Mouse (Mus musculus) lung, embryonic 16.5 days (tissue): ENCODE measurements around the gene Dlgap3. TPM values are rescaled to one million over a fixed set of nuclear protein-coding genes. Genes with fewer than 3 reads are reported as not detected.
A peak's percentile ranks its signal among the peaks of the same experiment; 100 is the strongest.

Experiments
- ATAC-seq: fragments of 200-750 bp; cut with Nextera tagmentation; 2 replicates; pipeline ENCODE4 v1.8.0; 2017; ENCODE audit warnings: low read depth, mild to moderate bottlenecking, moderate library complexity
- H3K27ac ChIP-seq: fragments of 300-500 bp; sonication (generic); 2 replicates; pipeline ENCODE4 v1.5.1; 2014; ENCODE audit warnings: mild to moderate bottlenecking, control low read depth, low read length
- H3K27me3 ChIP-seq: fragments of 300-500 bp; sonication (generic); 2 replicates; pipeline ENCODE4 v1.6.1; 2014; ENCODE audit warnings: low read depth, low read length, mixed read lengths; ENCODE audit not compliant: control insufficient read depth, insufficient read depth
- H3K36me3 ChIP-seq: fragments of 300-500 bp; sonication (generic); 2 replicates; pipeline ENCODE4 v1.6.1; 2014; ENCODE audit warnings: low read length; ENCODE audit not compliant: control insufficient read depth, insufficient read depth
- H3K4me1 ChIP-seq: fragments of 300-500 bp; sonication (generic); replicated peaks from 2 replicates; pipeline ENCODE4 v1.6.1; 2014; ENCODE audit warnings: low read length, mixed read lengths; ENCODE audit not compliant: control insufficient read depth, insufficient read depth
- H3K4me2 ChIP-seq: fragments of 300-500 bp; sonication (generic); 2 replicates; pipeline ENCODE4 v1.6.1; 2014; ENCODE audit warnings: low read depth, low read length, control low read depth
- H3K4me3 ChIP-seq: fragments of 300-500 bp; sonication (generic); 2 replicates; pipeline ENCODE4 v1.5.1; 2014; ENCODE audit warnings: mild to moderate bottlenecking, low read length, control low read depth
- H3K9ac ChIP-seq: fragments of 300-500 bp; sonication (generic); 2 replicates; pipeline ENCODE4 v1.6.1; 2014; ENCODE audit warnings: low read length, control low read depth
- H3K9me3 ChIP-seq: fragments of 300-500 bp; sonication (generic); 2 replicates; pipeline ENCODE4 v1.6.1; 2016; ENCODE audit warnings: low read length; ENCODE audit not compliant: control insufficient read depth
- WGBS: fragments of 180-500 bp; shearing (Covaris S2); extraction: QIAGEN DNeasy Blood & Tissue Kit; methylation state at CpG from one replicate; pipeline ENCODE4 v1.1.7; 2014; 5-methylcytosine and 5-hydroxymethylcytosine counted together
- polyA plus RNA-seq: library from polyadenylated mRNA; unstranded; fragments of >200 nt; fragmentation: Nextera tagmentation; extraction: Ambion mirVana; gene quantifications from 2 replicates; pipeline ENCODE4 v1.2.1, GENCODE M21; 2015

The Dlgap3 gene
- polyA plus RNA-seq, 1 experiment from 2014 or later = 0.38 TPM

DNA sequence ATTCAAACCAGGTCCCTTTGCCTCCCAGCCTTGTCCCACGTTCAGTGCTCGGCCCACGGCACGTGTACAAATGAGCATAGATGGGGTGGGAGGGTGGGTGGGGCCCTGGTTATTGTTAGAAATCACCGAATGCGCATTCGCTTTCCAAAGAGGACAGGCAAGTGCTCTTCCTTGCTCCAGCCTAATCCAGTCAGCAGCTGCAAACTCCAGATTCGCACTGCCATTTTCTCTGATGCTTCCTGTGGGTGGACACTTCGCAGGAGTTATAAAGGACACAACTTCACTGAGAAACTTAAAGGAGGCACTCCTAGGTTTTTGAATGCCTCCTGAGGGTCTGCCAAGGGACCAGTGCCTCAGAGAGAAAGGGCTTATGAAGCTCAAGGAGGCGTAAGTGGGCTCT lies 68.3 kb downstream of the Dlgap3 start:
- ATAC-seq = no peak
- no peaks in the 10 kb centered on the region for H3K36me3 ChIP-seq
- no peak overlapping the region for H3K27ac ChIP-seq
- no peak overlapping the region for H3K9ac ChIP-seq
- peaks cover 15% of the 10 kb centered on the region for H3K27me3 ChIP-seq
- peaks cover 7% of the 10 kb centered on the region for H3K4me1 ChIP-seq
- no peaks in the 10 kb centered on the region for H3K9me3 ChIP-seq
- H3K4me3 ChIP-seq = no peak overlapping the region
- WGBS = 57% methylated on average over 10 of the region's 10 CpGs
- H3K4me2 ChIP-seq = no peak overlapping the region

DNA sequence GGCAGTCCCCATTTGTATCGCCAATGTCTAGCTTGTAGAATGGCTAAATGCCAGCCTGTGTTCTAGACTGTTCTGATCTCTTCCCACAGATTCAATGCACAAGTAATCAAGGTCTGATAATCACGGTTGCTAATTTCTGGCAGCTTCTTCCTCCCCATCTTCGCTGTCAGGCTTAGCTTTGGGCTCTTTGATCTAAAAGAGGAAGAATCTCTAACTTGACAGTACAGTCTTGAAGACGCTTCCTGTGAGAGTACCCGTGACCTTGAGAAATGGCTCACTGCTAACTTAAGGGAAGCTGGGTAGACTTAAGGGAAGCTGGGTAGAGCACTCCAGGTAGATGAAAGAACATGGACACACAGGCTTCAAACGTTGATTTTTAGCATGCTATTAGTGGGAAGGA lies 73.7 kb downstream of the Dlgap3 start:
- Histone ChIP-seq H3K4me1 (peaks cover 8% of the 10 kb centered on the region), H3K27ac (no peak overlapping the region), H3K9ac (no peak overlapping the region), H3K4me2 (no peak overlapping the region), H3K36me3 (no peaks in the 10 kb centered on the region), H3K27me3 (peaks cover 8% of the 10 kb centered on the region; the same call in 1 of the 2 replicates), H3K9me3 (no peaks in the 10 kb centered on the region), H3K4me3 (no peak overlapping the region)
- WGBS = 44% methylated on average over 6 of the region's 6 CpGs
- no peak for ATAC-seq

DNA sequence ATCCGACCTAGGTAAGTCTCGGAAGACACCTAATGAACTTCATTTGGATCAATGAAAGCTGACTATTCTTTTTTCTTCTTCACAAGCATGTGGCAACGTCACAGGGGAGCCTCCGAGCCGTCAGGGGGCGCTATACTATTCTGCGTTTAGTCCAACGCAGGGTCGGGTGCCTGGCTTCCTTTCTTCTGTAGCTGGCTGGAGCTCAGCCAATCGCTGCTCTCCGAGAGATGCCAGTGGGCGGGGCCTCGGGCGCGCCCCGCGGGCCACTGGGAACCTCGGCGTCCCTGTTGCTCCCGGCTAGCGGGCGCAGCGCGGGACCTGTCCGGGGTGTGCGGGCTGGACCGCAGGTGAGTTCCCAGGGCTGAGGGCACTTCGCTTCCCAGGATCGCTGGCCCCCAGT lies 74.5 kb downstream of the Dlgap3 start, which contains the start of gene Smim12:
Smim12 (plus strand) TSS at position 233 of the 400 bp plus-strand sequence.
- Histone ChIP-seq H3K4me2 (peak within 1 kb of the TSS; percentile 68), H3K36me3 (peaks cover 4% of the 10 kb centered on the region), H3K4me1 (peaks cover 8% of the 10 kb centered on the region), H3K9ac (peak within 1 kb of the TSS; percentile 94), H3K27me3 (no peaks in the 10 kb centered on the region), H3K27ac (no peak within 1 kb of the TSS), H3K9me3 (no peaks in the 10 kb centered on the region), H3K4me3 (peak within 1 kb of the TSS; percentile 84)
- peak; percentile 99 for ATAC-seq
- WGBS = under 1% methylated on average over 29 of the region's 29 CpGs

DNA sequence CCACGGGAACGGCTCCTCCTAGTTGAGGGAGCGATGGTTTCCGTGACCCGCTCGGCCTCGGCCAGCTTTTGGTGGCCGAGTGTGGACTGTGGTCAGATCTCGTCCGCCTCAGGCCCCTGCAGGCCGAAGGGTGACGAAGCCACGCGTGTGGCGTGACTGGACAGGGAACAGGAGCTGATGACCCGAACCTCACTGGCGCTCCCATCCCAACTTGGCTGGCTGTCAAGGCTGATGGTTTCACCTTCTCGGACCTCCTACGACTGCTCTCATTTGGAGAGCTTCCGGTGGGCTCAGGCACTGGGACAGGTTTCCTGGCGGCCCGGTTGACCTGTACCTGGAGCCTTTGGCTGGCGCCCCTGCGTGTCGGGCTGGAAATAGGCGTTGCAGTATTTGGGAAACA lies 74.9 kb downstream of the Dlgap3 start:
- 1% methylated on average over 26 of the region's 26 CpGs for whole genome bisulfite sequencing
- peak; percentile 73; the same call in 1 of the 2 replicates for ATAC-seq

DNA sequence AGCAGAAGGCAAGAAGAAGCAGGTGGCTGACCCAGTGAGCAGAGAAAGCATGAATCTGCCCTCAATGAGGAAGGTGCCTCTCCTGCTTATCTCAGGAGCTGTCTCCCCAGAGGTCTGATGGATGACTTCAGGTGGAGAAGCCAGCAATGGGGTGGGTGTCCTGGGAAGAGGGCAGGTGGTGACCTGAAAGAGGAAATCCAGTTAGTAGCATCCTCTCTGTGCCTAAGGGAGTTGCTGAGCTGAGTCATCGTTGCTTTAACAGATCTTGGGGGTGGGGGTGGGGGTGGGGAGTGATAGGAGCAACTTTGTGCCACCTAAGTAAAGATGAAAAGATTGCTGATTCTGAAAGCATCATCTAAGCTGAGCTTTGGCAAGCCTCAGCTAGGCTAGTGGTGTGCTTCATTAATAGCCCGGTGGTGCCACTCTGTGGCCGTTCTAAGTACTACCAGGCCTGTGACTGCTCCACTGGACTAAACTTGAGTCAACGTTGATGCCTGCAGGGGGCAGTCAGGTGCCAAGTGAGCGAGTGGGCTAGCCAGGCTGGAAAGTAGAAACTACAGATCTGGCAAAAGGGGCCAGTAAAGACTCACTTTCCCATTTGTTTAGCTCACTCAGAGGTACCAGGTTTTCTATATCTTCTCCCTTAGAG lies 80.8 kb downstream of the Dlgap3 start:
- Histone ChIP-seq H3K27ac (no peak overlapping the region), H3K36me3 (peaks cover 4% of the 10 kb centered on the region), H3K9ac (no peak overlapping the region), H3K27me3 (no peaks in the 10 kb centered on the region), H3K4me2 (no peak overlapping the region), H3K4me3 (no peak overlapping the region), H3K9me3 (no peaks in the 10 kb centered on the region), H3K4me1 (peaks cover 11% of the 10 kb centered on the region)
- peak; percentile 87 for ATAC-seq
- 2% methylated on average over 5 of the region's 5 CpGs for WGBS

More for the DNA sequence above, 74.9 kb downstream of the Dlgap3 start:
- Histone ChIP-seq H3K4me1 (peaks cover 8% of the 10 kb centered on the region), H3K4me3 (peak overlapping the region; percentile 84), H3K27me3 (no peaks in the 10 kb centered on the region), H3K9me3 (no peaks in the 10 kb centered on the region), H3K4me2 (peak overlapping the region; percentile 68), H3K9ac (peak overlapping the region; percentile 94), H3K27ac (no peak overlapping the region), H3K36me3 (peaks cover 4% of the 10 kb centered on the region)

DNA sequence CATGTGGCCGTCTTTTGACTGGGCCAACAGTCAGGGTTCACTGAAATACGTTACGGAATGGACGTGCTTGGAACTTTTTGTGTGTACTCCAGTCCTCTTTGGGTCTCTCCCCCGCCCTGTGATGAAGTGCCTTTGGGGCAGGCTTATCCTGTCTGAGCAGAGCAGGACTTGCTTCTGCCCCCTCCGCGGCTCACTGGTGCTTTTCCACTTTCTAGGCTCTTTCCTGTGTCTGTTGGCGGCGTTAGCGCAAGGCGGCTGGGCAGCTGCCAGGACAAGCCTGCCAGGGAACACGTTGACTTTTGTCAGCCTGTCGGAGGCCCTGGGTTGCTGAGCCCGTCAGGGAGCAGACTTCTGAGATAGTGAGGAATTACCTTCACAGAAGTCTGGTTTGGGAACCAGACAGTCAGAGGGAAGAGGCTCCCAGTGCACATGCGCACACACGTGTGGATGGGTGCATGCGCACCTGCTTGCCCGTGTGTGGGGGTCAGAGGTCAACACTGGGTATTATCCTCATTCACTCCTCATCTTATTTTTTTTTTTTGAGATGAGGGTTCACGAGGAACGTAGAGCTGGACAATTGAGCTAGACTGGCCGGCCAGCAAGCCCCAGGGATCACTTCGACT lies 83.1 kb downstream of the Dlgap3 start:
- no peak overlapping the region for H3K4me2 ChIP-seq
- 39% methylated on average over 22 of the region's 22 CpGs for WGBS

DNA sequence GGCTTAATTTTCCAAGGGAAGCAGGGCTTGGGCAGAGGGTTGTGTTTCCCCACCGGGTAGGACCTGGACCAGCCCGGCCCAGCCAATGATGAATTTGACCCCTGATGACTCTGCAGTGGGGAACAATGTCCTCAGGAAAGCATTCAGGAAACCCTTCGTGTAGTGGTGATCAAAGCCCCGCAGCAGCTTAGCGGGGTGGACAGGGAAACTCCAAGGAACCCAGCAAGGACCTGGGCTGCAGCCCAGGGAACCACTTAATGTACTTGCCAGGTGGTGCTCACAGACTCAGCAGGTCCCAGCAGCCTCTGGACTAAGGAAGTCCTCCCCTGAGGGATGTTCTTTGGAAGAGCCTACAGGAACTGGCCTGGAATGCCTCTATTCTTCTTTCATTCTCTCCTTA lies 87.7 kb downstream of the Dlgap3 start:
- 42% methylated on average over 5 of the region's 5 CpGs for WGBS
- Histone ChIP-seq H3K4me2 (no peak overlapping the region), H3K9ac (no peak overlapping the region), H3K36me3 (no peaks in the 10 kb centered on the region), H3K4me3 (no peak overlapping the region), H3K9me3 (no peaks in the 10 kb centered on the region), H3K27ac (no peak overlapping the region), H3K4me1 (peaks cover 14% of the 10 kb centered on the region), H3K27me3 (no peaks in the 10 kb centered on the region)
- no peak for ATAC-seq

More for the DNA sequence above, 83.1 kb downstream of the Dlgap3 start:
- ATAC-seq = peak; percentile 74
- no peaks in the 10 kb centered on the region for H3K27me3 ChIP-seq
- peaks cover 9% of the 10 kb centered on the region for H3K4me1 ChIP-seq
- H3K9ac ChIP-seq = no peak overlapping the region
- H3K4me3 ChIP-seq = no peak overlapping the region
- H3K27ac ChIP-seq = peak overlapping the region; percentile 31; the same call in 1 of the 2 replicates
- peaks cover 4% of the 10 kb centered on the region for H3K36me3 ChIP-seq
- H3K9me3 ChIP-seq = no peaks in the 10 kb centered on the region

DNA sequence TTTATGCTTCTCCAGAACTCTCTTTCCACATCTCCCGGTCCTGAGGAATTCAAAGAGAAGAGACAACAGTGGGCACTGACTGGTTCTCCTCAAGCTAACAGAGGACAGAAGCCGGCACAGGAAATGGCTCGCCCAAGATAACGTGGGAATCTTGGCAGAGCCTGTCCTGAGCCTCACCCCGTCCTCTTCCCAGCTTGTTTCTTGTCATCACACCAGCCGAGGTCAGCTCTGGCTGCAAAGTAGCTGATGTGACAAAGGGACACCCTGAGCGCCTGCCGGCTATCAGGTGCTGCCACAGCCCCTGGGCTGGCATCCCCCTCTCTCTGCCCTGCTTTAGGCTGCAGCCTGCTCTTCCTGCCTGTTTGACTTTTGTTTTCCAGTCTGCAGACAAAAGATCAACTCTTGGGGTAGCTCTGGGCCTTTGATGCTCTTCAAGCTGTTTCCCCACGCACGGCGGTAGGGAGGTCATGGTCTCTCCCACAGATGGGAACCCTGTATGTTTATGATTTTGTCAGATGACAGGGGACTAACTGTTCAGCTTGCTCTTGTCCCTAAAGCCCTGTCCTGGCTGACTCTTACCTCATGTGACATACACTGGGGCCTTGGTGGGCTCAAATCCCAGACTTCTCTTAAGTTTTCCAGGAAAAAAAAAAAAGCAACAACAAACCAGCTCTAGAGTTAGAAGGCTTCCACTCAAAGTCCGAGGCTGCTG lies 89.3 kb downstream of the Dlgap3 start:
- no peak overlapping the region for H3K9ac ChIP-seq
- peak overlapping the region; percentile 15; the same call in 1 of the 2 replicates for H3K4me2 ChIP-seq
- peaks cover 8% of the 10 kb centered on the region for H3K4me1 ChIP-seq
- H3K4me3 ChIP-seq = no peak overlapping the region
- WGBS = 22% methylated on average over 12 of the region's 12 CpGs
- H3K27me3 ChIP-seq = no peaks in the 10 kb centered on the region
- H3K9me3 ChIP-seq = no peaks in the 10 kb centered on the region
- no peaks in the 10 kb centered on the region for H3K36me3 ChIP-seq
- peak overlapping the region; percentile 78 for H3K27ac ChIP-seq
- peak; percentile 88 for ATAC-seq

DNA sequence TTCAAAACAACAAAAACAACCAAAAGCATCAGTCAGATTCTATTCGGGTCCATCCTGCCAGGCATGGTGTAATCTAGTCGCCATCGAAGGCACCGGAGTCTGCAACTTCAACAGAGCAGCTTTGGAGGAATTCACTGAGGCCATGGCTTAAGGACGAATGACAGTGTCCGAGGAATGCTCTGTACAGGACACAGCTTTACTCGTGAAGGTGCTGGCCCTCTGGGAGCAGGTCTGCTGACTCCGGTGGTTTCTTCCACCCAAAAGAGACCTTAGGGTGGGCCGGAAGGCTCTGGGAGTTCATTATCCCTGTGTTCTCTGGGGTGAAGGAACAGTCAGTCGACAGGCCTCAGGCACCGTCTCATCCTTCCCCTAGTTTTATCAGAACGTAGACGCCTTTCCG lies 92.6 kb downstream of the Dlgap3 start:
- no peak overlapping the region for H3K9ac ChIP-seq
- no peaks in the 10 kb centered on the region for H3K9me3 ChIP-seq
- H3K27ac ChIP-seq = no peak overlapping the region
- no peak for ATAC-seq
- no peaks in the 10 kb centered on the region for H3K36me3 ChIP-seq
- no peak overlapping the region for H3K4me3 ChIP-seq
- H3K27me3 ChIP-seq = no peaks in the 10 kb centered on the region
- H3K4me2 ChIP-seq = no peak overlapping the region
- 83% methylated on average over 14 of the region's 14 CpGs for WGBS
- peaks cover 8% of the 10 kb centered on the region for H3K4me1 ChIP-seq
